Mouse (Mus musculus): ENCODE results near the gene Fa2h.

The Fa2h gene

GRCm38 (mm10) chr8:111393391-111394363, at the start of gene Fa2h:
Fa2h (minus strand) TSS chr8:111393824.
- peak; percentile 87 for DNase-seq (ENCODE audit: low spot score)

DNA sequence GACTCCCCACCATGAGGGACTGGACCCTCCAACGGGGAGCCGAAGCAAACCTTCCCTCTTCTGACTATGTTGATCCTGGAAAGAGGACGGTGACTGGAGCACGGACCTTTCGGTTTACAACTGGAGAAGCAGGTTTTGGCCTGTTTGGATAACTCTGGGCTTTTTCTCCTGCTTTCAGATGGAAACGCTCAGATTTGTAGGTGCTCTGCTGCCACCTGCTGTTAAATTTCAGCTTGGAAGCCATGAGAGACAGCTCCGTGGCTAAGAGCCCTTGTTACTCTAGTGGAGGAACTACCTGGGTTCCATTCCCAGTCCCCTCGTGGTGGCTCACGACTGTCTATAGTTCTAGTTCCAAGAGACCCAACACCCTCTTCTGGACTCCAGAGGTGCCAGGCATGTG, 45.6 kb upstream of the Fa2h start:
- DNase-seq (ENCODE audit: low spot score), result peak; percentile 90

DNA sequence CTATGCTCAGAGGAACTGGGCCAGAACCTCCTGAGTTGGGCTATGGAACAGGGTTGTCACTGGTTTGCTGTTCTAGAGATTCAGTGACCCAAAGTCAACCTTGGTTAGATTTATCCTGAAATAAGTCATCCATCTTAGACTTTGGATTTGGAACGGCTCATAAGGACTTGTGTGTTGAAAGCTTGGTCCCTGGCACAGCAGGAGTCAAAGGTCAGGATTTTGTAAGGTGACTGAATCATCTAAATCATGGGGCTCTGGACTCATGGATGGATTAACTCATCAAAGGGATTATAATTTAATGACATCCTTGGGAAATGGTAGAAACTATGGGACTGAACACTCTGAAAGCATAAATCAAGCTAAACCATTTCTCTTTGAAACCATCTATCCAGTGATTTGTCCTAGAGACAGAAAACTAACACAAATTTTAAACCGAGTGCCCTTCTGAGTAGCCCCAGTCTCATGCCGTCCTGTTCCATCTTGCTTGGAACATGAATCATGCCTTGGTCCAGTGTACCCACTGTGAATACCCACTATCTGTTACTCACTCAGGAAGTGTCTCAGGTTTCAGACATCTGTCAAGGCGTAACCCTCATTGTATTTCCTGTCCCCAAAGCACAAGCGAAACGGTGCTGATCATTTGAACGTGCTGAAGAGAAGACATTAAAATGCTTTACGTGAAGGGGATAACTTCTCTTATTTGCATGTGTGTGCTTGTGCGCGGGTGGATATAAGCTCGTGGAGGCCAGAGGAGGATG, 41.6 kb upstream of the Fa2h start:
- no peak for DNase-seq (ENCODE audit: low spot score)

GRCm38 (mm10) chr8:111424646-111425045, 31.0 kb upstream of the Fa2h start:
- no peak for DNase-seq (ENCODE audit: low spot score)

GRCm38 (mm10) chr8:111424181-111424580, 30.6 kb upstream of the Fa2h start:
- DNase-seq (ENCODE audit: low spot score), result no peak

- no peak for DNase-seq (ENCODE audit: low spot score)
Observed at GRCm38 (mm10) chr8:111422614-111423013, 29.0 kb upstream of the Fa2h start.

DNA sequence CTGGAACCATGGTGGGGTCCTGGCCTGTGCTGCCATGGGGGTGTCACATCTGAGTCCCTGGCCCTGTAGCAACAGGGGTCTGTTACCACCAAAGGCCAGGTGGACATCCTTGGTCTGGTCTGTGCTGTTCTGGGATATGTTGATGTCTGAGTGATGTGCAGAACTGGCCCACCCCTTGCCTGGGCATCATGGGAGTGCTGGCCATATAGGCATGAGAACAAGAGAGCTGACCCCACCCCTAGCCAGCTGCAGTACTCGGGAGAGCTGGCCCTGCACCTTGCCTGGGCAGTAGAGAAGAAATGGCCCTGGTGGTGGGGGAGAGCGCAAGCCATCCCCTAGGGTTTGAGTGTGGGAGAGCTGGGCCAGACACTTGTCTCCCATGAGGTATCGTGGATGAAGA, 25.5 kb upstream of the Fa2h start:
- no peak for DNase-seq (ENCODE audit: low spot score)

DNA sequence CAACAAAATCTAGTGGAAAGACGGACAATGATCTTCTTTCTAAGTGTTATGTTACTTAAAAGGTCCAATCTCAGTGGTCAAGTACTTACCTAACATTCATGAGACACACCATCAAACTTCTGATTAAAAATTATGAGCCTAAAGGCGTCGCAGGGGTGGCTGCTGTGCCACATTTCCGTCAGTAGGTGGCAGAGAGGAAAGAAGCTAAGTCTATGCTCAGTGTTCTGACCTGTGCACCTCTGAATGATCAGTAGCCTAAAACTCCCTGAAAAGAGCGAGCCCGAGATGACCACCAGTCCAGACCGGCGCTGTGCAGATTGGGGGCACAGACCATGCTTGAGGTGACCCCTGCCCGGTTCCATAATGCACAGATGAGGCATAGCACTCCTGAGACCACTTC, 25.0 kb upstream of the Fa2h start:
- DNase-seq (ENCODE audit: low spot score), result peak; percentile 63

- no peak for DNase-seq (ENCODE audit: low spot score)
Observed at GRCm38 (mm10) chr8:111417222-111417621, 23.6 kb upstream of the Fa2h start.

- DNase-seq (ENCODE audit: low spot score), result peak; percentile 13
Observed at GRCm38 (mm10) chr8:111403391-111403790, 9.8 kb upstream of the Fa2h start.

GRCm38 (mm10) chr8:111391268-111391667, 2.4 kb downstream of the Fa2h start:
- DNase-seq (ENCODE audit: low spot score), result no peak

DNA sequence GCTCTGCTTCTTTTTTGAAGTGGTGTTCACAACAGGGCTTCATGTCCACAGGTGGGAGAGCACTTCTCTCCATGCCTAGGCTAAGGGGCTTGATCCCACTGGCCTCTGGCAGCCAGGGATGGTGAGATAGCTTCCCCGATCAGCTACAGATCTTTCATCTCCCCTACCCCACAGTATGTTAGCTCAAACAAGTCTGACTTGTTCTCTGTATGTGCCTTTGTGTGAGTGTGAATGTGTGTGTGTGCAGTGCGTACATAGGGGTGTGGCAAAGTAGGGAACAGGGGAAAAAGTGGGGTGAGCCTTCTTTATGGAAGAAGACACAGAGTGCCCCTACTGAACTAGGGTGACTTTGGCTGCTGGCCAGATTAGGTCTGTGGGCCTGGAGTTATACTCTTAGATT, 2.8 kb downstream of the Fa2h start:
- DNase-seq (ENCODE audit: low spot score), result no peak

GRCm38 (mm10) chr8:111389581-111389980, 4.0 kb downstream of the Fa2h start:
- no peak for DNase-seq (ENCODE audit: low spot score)

DNA sequence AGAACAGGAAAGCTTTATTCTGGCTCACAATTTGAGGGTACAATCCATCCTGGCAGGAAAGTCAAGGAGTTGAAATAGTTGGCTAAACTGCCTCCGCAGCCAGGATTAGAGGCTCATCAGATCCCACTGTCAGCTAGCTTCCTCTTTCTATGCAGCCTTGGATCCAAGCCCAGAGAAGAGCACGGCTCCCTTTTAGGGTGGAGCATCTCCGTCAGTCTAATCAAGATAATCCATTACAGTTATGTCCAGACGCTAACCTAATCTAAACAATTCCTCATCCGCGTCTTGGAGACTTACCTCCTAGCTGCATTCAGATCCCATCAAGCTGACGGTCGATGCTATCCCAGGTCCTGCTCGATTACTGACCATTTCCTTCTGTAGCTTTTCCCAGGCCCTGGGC, 7.7 kb downstream of the Fa2h start:
- DNase-seq (ENCODE audit: low spot score), result no peak

DNA sequence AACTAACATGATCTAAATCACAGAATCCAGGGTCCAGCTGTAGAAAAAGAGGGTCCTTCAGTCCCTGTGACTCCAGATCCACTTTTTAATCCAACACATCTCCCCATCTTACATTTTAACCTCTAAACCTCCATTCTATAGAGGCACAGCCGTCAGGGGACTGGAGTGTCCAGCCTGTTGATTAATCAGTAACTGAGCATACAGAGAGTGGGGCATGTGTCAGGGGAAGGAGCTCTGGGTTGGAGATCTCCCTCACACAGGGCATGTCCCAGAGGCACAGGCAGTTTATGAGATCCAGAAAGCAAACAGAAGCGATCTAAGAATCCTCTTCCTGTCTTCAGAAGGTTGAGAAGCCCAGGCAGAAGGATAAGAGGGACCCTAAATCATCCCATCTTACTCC, 9.0 kb downstream of the Fa2h start:
- no peak for DNase-seq (ENCODE audit: low spot score)

- DNase-seq (ENCODE audit: low spot score), result peak; percentile 18
Observed at GRCm38 (mm10) chr8:111375192-111375591, 18.4 kb downstream of the Fa2h start.

GRCm38 (mm10) chr8:111369711-111370110, 23.9 kb downstream of the Fa2h start:
- no peak for DNase-seq (ENCODE audit: low spot score)

DNA sequence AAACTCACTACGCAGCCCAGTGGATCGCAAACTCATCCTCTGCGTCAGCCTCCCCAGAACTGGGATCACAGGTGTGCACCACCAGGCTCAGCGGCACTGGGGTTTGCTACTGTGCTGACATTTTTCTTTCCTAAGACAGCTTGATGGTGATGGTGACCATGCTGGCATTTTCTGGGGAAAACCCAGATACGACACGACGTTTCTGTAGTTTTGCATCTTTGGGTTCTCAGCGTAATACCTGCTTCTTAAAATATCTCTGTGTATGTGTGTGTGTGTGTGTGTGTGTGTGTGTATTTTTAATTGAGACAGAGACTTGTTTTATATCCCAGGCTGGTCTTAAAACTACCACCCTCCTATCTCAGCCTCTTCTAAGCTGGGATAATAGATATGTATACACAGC, 26.3 kb downstream of the Fa2h start:
- no peak for DNase-seq (ENCODE audit: low spot score)

GRCm38 (mm10) chr8:111366610-111367234, 26.9 kb downstream of the Fa2h start:
- DNase-seq (ENCODE audit: low spot score), result no peak

- DNase-seq (ENCODE audit: low spot score), result no peak
Observed at GRCm38 (mm10) chr8:111363489-111363888, 30.1 kb downstream of the Fa2h start.

DNA sequence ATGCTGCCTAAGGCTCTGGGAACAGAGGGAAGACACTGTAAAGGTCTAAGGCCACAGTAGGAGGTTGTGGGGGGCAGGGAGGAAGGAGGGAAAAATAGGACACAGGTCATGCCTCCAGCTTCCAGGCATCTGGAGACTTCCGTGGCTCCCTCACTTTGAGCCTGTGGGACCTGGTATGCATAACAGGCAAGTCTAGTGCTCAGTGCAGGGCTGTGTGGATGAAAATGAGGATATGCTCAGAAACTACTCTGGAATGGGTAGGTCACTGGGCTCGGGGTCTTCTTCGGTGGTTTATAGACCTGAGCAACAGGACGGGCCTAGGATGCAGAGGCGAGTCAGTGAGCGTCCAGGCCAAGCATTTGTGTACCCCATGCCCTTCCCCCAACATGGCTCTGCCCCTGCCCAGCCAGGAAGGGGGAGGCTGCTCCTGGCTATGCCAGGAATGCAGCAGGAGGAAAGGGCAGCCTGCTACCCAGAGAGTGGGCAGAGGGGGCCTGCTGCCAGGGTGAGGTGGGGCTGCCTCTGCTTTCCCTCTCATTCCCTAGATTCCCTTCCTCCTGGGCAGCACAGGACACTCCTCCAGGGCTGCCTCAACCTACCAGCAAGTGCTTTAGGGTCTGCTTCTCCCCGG, 32.9 kb downstream of the Fa2h start:
- no peak for DNase-seq (ENCODE audit: low spot score)

- no peak for DNase-seq (ENCODE audit: low spot score)
Observed at GRCm38 (mm10) chr8:111359936-111360335, 33.7 kb downstream of the Fa2h start.
